Mouse (Mus musculus) left cerebral cortex, adult 9 months (tissue): ENCODE data around the gene Pkd2.

Experiments
- DNase-seq, 2 experiments: peaks; one replicate each; pipeline ENCODE4 v3.0.0; 2022; ENCODE audit warnings: low spot score in 2 of 2

Gene Pkd2

GRCm38 (mm10) chr5:104465731-104466130 is 6.5 kb downstream of the Pkd2 start:
- peak in 1 of 2 experiments; percentile 22 for DNase-seq

GRCm38 (mm10) chr5:104466816-104467215 is 7.6 kb downstream of the Pkd2 start:
- no peak for DNase-seq

- no peak for DNase-seq
Measured at GRCm38 (mm10) chr5:104468586-104468985, 9.3 kb downstream of the Pkd2 start.

- DNase-seq = no peak
Measured at GRCm38 (mm10) chr5:104470981-104471391, 11.7 kb downstream of the Pkd2 start.

GRCm38 (mm10) chr5:104472371-104472770 is 13.1 kb downstream of the Pkd2 start:
- DNase-seq = no peak

GRCm38 (mm10) chr5:104480367-104480766 is 21.1 kb downstream of the Pkd2 start:
- DNase-seq = no peak

- DNase-seq = no peak
Measured at GRCm38 (mm10) chr5:104482856-104483255, 23.6 kb downstream of the Pkd2 start.

- no peak for DNase-seq
Measured at GRCm38 (mm10) chr5:104491561-104491960, 32.3 kb downstream of the Pkd2 start.

- DNase-seq = no peak
Measured at GRCm38 (mm10) chr5:104504883-104505282, 45.6 kb downstream of the Pkd2 start.

GRCm38 (mm10) chr5:104507829-104508194 is 48.6 kb downstream of the Pkd2 start:
- DNase-seq = no peak

GRCm38 (mm10) chr5:104508195-104508891 is 49.1 kb downstream of the Pkd2 start, which contains the start of gene BC005561:
Gene BC005561, plus strand, starts transcription at chr5:104508352.
- peak; percentile 20 to 73 for DNase-seq

- no peak for DNase-seq
Measured at GRCm38 (mm10) chr5:104511211-104511610, 52.0 kb downstream of the Pkd2 start.

GRCm38 (mm10) chr5:104538612-104539011 is 79.4 kb downstream of the Pkd2 start:
- DNase-seq = no peak

- no peak for DNase-seq
Measured at GRCm38 (mm10) chr5:104539331-104539730, 80.1 kb downstream of the Pkd2 start.
